Mouse (Mus musculus) heart, embryonic 14.5 days (tissue): Measurements from ENCODE around the gene Uggt2. TPM values are rescaled to one million over a fixed set of nuclear protein-coding genes. Genes with fewer than 3 reads are reported as not detected.

Experiments used
- ATAC-seq: fragments of 200-750 bp; cut with Nextera tagmentation; 2 replicates; pipeline ENCODE4 v1.8.0; 2017; ENCODE audit warnings: low read depth, moderate TSS enrichment; ENCODE audit not compliant: insufficient number of reproducible peaks, insufficient read depth, low FRiP score
- H3K27ac ChIP-seq, 2 experiments: fragments of 200-500 bp in 1 of 2; fragments of 300-500 bp in 1 of 2; sonication (generic) in 1 of 2; replicated peaks in 1 of 2; 2 replicates each; pipeline ENCODE4 v1.5.1; 2012 to 2014; ENCODE audit warnings: low read depth in 2 of 2, low read length in 2 of 2, control low read depth in 1 of 2, mild to moderate bottlenecking in 1 of 2, mixed read lengths in 1 of 2; ENCODE audit not compliant: control insufficient read depth in 1 of 2, insufficient read depth in 1 of 2
- H3K27me3 ChIP-seq: fragments of 300-500 bp; sonication (generic); 2 replicates; pipeline ENCODE4 v1.6.1; 2014; ENCODE audit warnings: mild to moderate bottlenecking, low read length, control low read depth; ENCODE audit not compliant: control insufficient read depth, insufficient read depth
- H3K36me3 ChIP-seq: fragments of 300-500 bp; sonication (generic); 2 replicates; pipeline ENCODE4 v1.6.1; 2014; ENCODE audit warnings: mild to moderate bottlenecking, control low read depth, low read length, mixed read lengths; ENCODE audit not compliant: control insufficient read depth, insufficient read depth
- H3K4me1 ChIP-seq, 2 experiments: fragments of 200-500 bp in 1 of 2; fragments of 300-500 bp in 1 of 2; sonication (generic) in 1 of 2; 2 replicates each; pipeline ENCODE4 v1.6.1; 2012 to 2014; ENCODE audit warnings: low read length in 2 of 2, control low read depth in 1 of 2, mixed read lengths in 1 of 2; ENCODE audit not compliant: control insufficient read depth in 2 of 2, insufficient read depth in 2 of 2
- H3K4me2 ChIP-seq: fragments of 300-500 bp; sonication (generic); 2 replicates; pipeline ENCODE4 v1.6.1; 2014; ENCODE audit warnings: mild to moderate bottlenecking, low read length
- H3K4me3 ChIP-seq, 2 experiments: fragments of 200-500 bp in 1 of 2; fragments of 300-500 bp in 1 of 2; sonication (generic) in 1 of 2; 2 replicates each; pipeline ENCODE4 v1.5.1; 2012 to 2014; ENCODE audit warnings: low read length in 2 of 2, mild to moderate bottlenecking in 2 of 2, control low read depth in 1 of 2, low read depth in 1 of 2, moderate library complexity in 1 of 2; ENCODE audit not compliant: control insufficient read depth in 1 of 2, insufficient read depth in 1 of 2
- H3K9ac ChIP-seq: fragments of 300-500 bp; sonication (generic); 2 replicates; pipeline ENCODE4 v1.6.1; 2014; ENCODE audit warnings: mild to moderate bottlenecking, low read length
- H3K9me3 ChIP-seq: fragments of 300-500 bp; sonication (generic); 2 replicates; pipeline ENCODE4 v1.6.1; 2016; ENCODE audit warnings: low read length, control low read depth; ENCODE audit not compliant: control insufficient read depth
- WGBS: fragments of 180-500 bp; shearing (Covaris S2); extraction: QIAGEN DNeasy Blood & Tissue Kit; methylation state at CpG from one replicate; pipeline ENCODE4 v1.1.7; 2014; 5-methylcytosine and 5-hydroxymethylcytosine counted together
- polyA plus RNA-seq: library from polyadenylated mRNA; unstranded; fragments of >200 nt; fragmentation: Nextera tagmentation; extraction: Ambion mirVana; gene quantifications from 2 replicates; pipeline ENCODE4 v1.2.1, GENCODE M21; 2014

Uggt2 gene
- polyA plus RNA-seq, 1 experiment from 2014 or later, result 10.4 TPM

DNA sequence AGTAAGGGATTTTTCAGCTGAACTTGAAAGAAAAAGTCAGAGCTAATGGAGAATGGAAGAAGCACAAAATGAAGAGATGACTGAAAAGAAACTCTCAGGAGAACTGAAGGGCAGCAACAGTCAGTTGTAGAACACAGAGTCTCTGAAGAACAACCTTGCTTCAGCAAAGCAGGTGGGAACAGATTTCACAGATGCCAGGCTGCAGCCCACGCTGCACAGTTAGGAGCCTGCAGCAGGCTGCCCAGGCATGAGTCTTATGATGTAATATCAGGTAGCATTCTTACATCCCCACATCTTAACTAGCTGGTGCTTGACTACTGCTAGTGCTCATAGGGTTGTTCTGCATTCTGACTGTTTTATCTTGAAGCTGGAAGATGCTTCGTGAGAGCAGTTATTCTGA lies 38.5 kb downstream of the Uggt2 start:
- no peak overlapping the region for H3K27ac ChIP-seq
- ATAC-seq, result no peak
- no peaks in the 10 kb centered on the region for H3K4me1 ChIP-seq
- no peaks in the 10 kb centered on the region for H3K27me3 ChIP-seq
- WGBS, result 76% methylated on average over 2 of the region's 2 CpGs
- no peak overlapping the region for H3K9ac ChIP-seq
- no peaks in the 10 kb centered on the region for H3K9me3 ChIP-seq
- no peak overlapping the region for H3K4me3 ChIP-seq
- peaks cover 23% of the 10 kb centered on the region for H3K36me3 ChIP-seq
- no peak overlapping the region for H3K4me2 ChIP-seq

DNA sequence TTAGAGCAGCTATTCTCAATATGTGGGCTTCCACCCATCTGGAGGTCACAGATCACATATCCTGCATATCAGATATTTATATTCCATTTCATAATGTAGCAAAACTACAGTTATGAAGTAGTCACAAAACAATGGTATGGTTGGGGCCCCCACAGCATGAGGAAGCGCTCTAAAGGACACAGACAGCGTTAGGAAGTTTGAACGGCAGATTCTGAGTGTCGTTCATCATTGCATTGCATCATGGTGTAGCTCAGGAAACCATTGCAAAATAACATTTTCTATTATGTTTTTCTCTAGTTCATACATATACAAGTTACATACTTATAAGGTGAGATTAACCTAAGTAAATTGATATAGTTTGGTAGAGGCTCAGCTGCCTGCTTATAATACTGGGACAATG lies 42.2 kb downstream of the Uggt2 start:
- Histone ChIP-seq H3K27ac (no peak overlapping the region), H3K9ac (no peak overlapping the region), H3K4me2 (no peak overlapping the region), H3K27me3 (no peaks in the 10 kb centered on the region), H3K4me3 (no peak overlapping the region), H3K9me3 (no peaks in the 10 kb centered on the region), H3K36me3 (peaks cover 39% of the 10 kb centered on the region), H3K4me1 (no peaks in the 10 kb centered on the region)
- no peak for ATAC-seq
- WGBS, result 93% methylated on average over 4 of the region's 4 CpGs

DNA sequence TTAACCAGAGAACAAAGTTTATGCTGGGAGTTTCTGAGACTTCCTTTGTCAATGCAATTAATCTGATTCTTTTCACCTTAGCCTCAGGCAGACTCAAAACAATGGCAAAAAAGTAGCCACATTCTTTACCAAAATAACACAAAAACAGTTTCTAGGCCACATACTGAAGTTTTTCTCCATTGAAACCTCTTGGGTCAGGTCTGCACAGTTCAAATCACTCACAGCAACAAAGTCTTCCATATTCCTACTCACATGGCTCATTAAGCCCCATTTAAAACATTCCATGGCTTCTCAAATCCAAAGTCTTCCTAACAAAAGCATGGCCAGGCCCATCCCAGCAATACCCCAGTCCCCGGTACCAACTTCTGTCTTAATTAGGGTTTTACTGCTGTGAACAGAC lies 46.3 kb downstream of the Uggt2 start:
- H3K36me3 ChIP-seq, result peaks cover 26% of the 10 kb centered on the region
- no peak overlapping the region for H3K9ac ChIP-seq
- H3K4me1 ChIP-seq, result no peaks in the 10 kb centered on the region
- no peak for ATAC-seq
- H3K4me3 ChIP-seq, result no peak overlapping the region
- 98% methylated on average over 1 of the region's 1 CpGs for WGBS
- H3K27me3 ChIP-seq, result no peaks in the 10 kb centered on the region
- no peaks in the 10 kb centered on the region for H3K9me3 ChIP-seq
- H3K27ac ChIP-seq, result no peak overlapping the region
- H3K4me2 ChIP-seq, result no peak overlapping the region

DNA sequence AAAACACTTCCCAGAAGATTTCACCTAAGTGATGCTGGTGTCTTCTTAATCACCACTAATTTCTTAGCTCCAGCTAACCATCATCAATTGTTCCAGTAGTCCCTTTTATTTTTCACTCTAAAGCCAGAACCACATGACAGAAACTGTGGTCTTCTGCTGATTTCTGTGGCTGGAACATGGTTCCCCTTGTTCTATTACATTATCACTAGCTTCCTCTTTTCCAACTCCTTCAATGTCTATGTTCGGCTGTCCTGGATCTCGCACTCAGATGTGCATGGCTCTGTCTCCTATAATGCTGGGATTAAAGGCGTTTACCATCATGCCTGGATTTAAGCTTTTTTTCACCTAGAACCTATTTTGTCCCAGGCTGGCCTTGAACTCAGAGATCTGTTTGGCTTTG lies 46.9 kb downstream of the Uggt2 start:
- no peaks in the 10 kb centered on the region for H3K27me3 ChIP-seq
- WGBS, result 92% methylated on average over 3 of the region's 3 CpGs
- H3K27ac ChIP-seq, result no peak overlapping the region

DNA sequence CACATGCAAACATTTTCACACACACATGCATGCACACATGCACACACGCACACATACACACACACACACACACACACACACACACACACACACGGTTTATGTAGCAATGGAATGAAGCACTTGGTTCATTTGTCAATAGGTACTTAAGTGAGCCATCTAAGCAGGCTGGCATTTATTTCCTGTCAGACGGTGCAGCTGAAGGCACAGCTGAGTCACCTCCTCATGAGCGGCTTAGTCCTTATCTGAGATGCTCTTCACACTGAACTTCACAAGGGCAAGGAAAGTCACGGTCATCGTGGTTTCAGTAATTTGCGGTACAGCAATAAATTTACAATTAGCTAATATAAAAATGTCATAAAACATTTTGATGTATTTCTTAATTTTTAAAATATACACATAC lies 55.5 kb downstream of the Uggt2 start:
- WGBS, result 21% methylated on average over 7 of the region's 7 CpGs
- no peak for ATAC-seq
- no peak overlapping the region for H3K9ac ChIP-seq

More for the DNA sequence above, 46.9 kb downstream of the Uggt2 start:
- Histone ChIP-seq H3K4me3 (no peak overlapping the region), H3K4me2 (no peak overlapping the region), H3K9ac (no peak overlapping the region), H3K36me3 (peaks cover 22% of the 10 kb centered on the region), H3K4me1 (no peaks in the 10 kb centered on the region), H3K9me3 (no peaks in the 10 kb centered on the region)
- no peak for ATAC-seq

DNA sequence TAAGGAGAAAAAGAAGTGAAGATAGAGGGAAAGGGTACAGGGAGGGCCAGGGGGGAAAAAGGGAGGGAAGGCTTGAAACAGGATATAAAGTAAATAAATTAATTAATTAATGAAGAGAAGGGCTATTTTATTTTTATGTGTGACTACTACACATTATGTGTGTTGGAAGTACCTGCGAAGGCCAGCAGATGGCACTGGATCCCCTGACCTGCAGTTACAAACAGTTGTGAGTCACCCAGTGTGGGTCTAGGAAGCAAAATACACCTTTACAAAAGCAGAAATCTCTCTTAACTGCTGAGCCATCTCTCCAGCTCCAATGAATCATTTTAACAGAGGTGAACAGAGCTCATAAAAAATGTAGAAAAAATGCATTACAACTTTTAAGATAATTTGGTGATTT lies 59.0 kb downstream of the Uggt2 start:
- Histone ChIP-seq H3K36me3 (peaks cover 20% of the 10 kb centered on the region), H3K9me3 (no peaks in the 10 kb centered on the region), H3K4me2 (no peak overlapping the region), H3K4me3 (no peak overlapping the region), H3K27ac (no peak overlapping the region), H3K9ac (no peak overlapping the region), H3K27me3 (no peaks in the 10 kb centered on the region), H3K4me1 (peaks cover 2 to 4% of the 10 kb centered on the region in 2 experiments; a peak in 2 of 4 replicates)
- no peak for ATAC-seq
- 66% methylated on average over 1 of the region's 1 CpGs for WGBS

More for the DNA sequence above, 55.5 kb downstream of the Uggt2 start:
- Histone ChIP-seq H3K27me3 (no peaks in the 10 kb centered on the region), H3K36me3 (peaks cover 10% of the 10 kb centered on the region; the same call in 1 of the 2 replicates), H3K27ac (no peak overlapping the region), H3K4me2 (no peak overlapping the region), H3K4me1 (peaks cover 2 to 4% of the 10 kb centered on the region in 2 experiments; a peak in 2 of 4 replicates), H3K4me3 (no peak overlapping the region), H3K9me3 (no peaks in the 10 kb centered on the region)

DNA sequence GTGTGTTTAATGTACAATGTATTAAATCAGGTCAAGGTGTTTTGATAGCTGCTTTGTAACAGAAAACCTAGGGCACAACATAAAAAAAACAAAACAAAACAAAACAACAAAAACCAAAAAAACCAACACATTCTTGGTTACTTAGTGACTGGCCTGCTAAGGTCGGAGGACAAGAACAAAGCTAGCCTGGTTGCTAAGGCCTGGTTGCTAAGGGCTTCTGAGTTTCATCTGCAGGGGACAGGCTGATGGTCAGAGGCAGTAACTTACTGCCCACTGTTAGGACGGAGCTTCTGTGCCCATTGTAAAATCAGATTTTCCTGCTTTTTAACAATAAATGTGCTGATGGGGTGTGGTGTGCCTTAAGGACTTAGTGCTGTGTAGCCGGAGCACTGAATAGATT lies 61.5 kb downstream of the Uggt2 start:
- peaks cover 39% of the 10 kb centered on the region for H3K36me3 ChIP-seq
- no peak overlapping the region for H3K27ac ChIP-seq
- no peak overlapping the region for H3K4me2 ChIP-seq
- H3K27me3 ChIP-seq, result no peaks in the 10 kb centered on the region
- WGBS, result 72% methylated on average over 3 of the region's 3 CpGs
- H3K4me3 ChIP-seq, result no peak overlapping the region
- H3K9me3 ChIP-seq, result no peaks in the 10 kb centered on the region
- no peaks in the 10 kb centered on the region for H3K4me1 ChIP-seq
- no peak overlapping the region for H3K9ac ChIP-seq
- no peak for ATAC-seq

DNA sequence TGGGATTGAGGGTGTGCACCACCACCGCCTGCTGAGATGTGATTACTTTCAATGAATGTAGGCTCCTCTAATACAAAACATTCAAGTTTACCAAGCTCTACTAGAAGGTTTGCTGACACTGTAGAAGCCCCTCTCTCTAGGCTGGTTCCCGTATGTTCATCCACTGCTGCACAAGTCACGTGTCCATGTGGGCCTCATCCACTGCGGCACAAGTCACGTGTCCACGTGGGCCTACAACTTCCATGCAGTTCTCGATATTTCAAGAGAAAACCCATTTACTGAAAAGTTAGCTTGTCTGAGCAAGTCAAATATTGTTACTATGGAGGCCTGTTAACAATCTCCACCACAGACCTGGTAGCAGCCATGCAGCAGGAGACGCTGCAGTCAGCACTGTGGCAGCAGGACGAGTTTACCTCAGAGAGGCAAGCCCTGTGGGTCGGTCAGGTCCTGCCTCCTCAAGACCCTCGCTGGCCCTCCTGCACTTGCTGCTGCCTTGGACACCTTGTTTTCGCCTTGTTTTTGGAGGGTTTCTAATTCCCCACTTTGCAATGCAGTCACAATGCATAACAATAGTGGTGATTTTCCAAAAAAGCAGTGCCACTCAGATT lies 62.0 kb downstream of the Uggt2 start:
- no peaks in the 10 kb centered on the region for H3K27me3 ChIP-seq
- H3K4me2 ChIP-seq, result no peak overlapping the region
- no peak for ATAC-seq
- H3K36me3 ChIP-seq, result peaks cover 38% of the 10 kb centered on the region
- no peaks in the 10 kb centered on the region for H3K4me1 ChIP-seq
- 89% methylated on average over 12 of the region's 12 CpGs for WGBS
- no peak overlapping the region for H3K9ac ChIP-seq
- H3K27ac ChIP-seq, result no peak overlapping the region
- H3K9me3 ChIP-seq, result no peaks in the 10 kb centered on the region
- no peak overlapping the region for H3K4me3 ChIP-seq
